Mouse (Mus musculus) midbrain, embryonic 15.5 days (tissue): ENCODE data around the gene Rpl39. TPM values are rescaled to one million over a fixed set of nuclear protein-coding genes. Genes with fewer than 3 reads are reported as not detected.

Experiments
- ATAC-seq: fragments of 200-750 bp; cut with Nextera tagmentation; replicated peaks from 2 replicates; pipeline ENCODE4 v1.8.0; 2017; ENCODE audit warnings: moderate TSS enrichment
- H3K27ac ChIP-seq: fragments of 300-500 bp; sonication (generic); 2 replicates; pipeline ENCODE4 v1.5.1; 2015; ENCODE audit warnings: mild to moderate bottlenecking, inconsistent platforms
- H3K27me3 ChIP-seq: fragments of 300-500 bp; sonication (generic); replicated peaks from 2 replicates; pipeline ENCODE4 v1.6.1; 2015; ENCODE audit warnings: inconsistent platforms
- H3K36me3 ChIP-seq: fragments of 300-500 bp; sonication (generic); replicated peaks from 2 replicates; pipeline ENCODE4 v1.6.1; 2015; ENCODE audit warnings: inconsistent platforms
- H3K4me1 ChIP-seq: fragments of 300-500 bp; sonication (generic); 2 replicates; pipeline ENCODE4 v1.6.1; 2015; ENCODE audit warnings: inconsistent platforms
- H3K4me2 ChIP-seq: fragments of 300-500 bp; sonication (generic); 2 replicates; pipeline ENCODE4 v1.6.1; 2015; ENCODE audit warnings: inconsistent platforms, mild to moderate bottlenecking, moderate library complexity
- H3K4me3 ChIP-seq: fragments of 300-500 bp; sonication (generic); 2 replicates; pipeline ENCODE4 v1.5.1; 2015; ENCODE audit warnings: mild to moderate bottlenecking, inconsistent platforms
- H3K9ac ChIP-seq: fragments of 300-500 bp; sonication (generic); 2 replicates; pipeline ENCODE4 v1.6.1; 2015; ENCODE audit warnings: mild to moderate bottlenecking, inconsistent platforms
- H3K9me3 ChIP-seq: fragments of 300-500 bp; sonication (generic); 2 replicates; pipeline ENCODE4 v1.6.1; 2016; ENCODE audit warnings: inconsistent platforms
- WGBS: fragments of 180-500 bp; shearing (Covaris S2); methylation state at CpG from one replicate; pipeline ENCODE4 v1.1.7; 2015; ENCODE audit warnings: mixed read lengths; 5-methylcytosine and 5-hydroxymethylcytosine counted together
- polyA plus RNA-seq: library from polyadenylated mRNA; unstranded; fragments of >200 nt; fragmentation: Nextera tagmentation; extraction: Ambion mirVana; gene quantifications from 2 replicates; pipeline ENCODE4 v1.2.1, GENCODE M21; 2015

Rpl39 gene
- polyA plus RNA-seq, 1 experiment from 2014 or later = 240 TPM

- peak; percentile 67 for ATAC-seq
- H3K9ac ChIP-seq = 0 out of 2 replicates have a peak overlapping the region, but pooled peaks have one; percentile 1
These were observed 36.0 kb downstream of the Rpl39 start for GRCm38 (mm10) chrX:37048890-37049823.

GRCm38 (mm10) chrX:37048066-37048889 is 36.9 kb downstream of the Rpl39 start, which contains the start of gene Sowahd:
Gene Sowahd, plus strand, starts transcription at chrX:37048845.
- no peaks in the 10 kb centered on the region for H3K36me3 ChIP-seq
- H3K9ac ChIP-seq = 0 out of 2 replicates have a peak within 1 kb of the TSS, but pooled peaks have one; percentile 1
- no peaks in the 10 kb centered on the region for H3K9me3 ChIP-seq
- H3K27me3 ChIP-seq = peaks cover 15% of the 10 kb centered on the region
- peak within 1 kb of the TSS; percentile 75 for H3K4me2 ChIP-seq
- 14% methylated on average over 37 of the region's 38 CpGs for WGBS
- H3K4me3 ChIP-seq = peak within 1 kb of the TSS; percentile 39
- no peak within 1 kb of the TSS for H3K27ac ChIP-seq
- peaks cover 6% of the 10 kb centered on the region; the same call in 1 of the 2 replicates for H3K4me1 ChIP-seq
- ATAC-seq = 0 out of 2 replicates have a peak, but pooled peaks have one; percentile 17

More at GRCm38 (mm10) chrX:37048890-37049823, 36.0 kb downstream of the Rpl39 start:
- H3K27me3 ChIP-seq = peaks cover 15% of the 10 kb centered on the region
- no peaks in the 10 kb centered on the region for H3K9me3 ChIP-seq
- H3K4me2 ChIP-seq = peak overlapping the region; percentile 75
- WGBS = 21% methylated on average over 67 of the region's 70 CpGs
- peaks cover 6% of the 10 kb centered on the region; the same call in 1 of the 2 replicates for H3K4me1 ChIP-seq
- H3K27ac ChIP-seq = no peak overlapping the region
- peak overlapping the region; percentile 39 for H3K4me3 ChIP-seq
- H3K36me3 ChIP-seq = no peaks in the 10 kb centered on the region

GRCm38 (mm10) chrX:37042726-37043125 is 42.5 kb downstream of the Rpl39 start:
- 27% methylated on average over 9 of the region's 9 CpGs for WGBS
- H3K4me3 ChIP-seq = no peak overlapping the region
- H3K9ac ChIP-seq = no peak overlapping the region
- no peaks in the 10 kb centered on the region for H3K9me3 ChIP-seq
- H3K4me1 ChIP-seq = no peaks in the 10 kb centered on the region
- ATAC-seq = no peak
- peaks cover 4% of the 10 kb centered on the region for H3K27me3 ChIP-seq
- H3K27ac ChIP-seq = no peak overlapping the region
- H3K36me3 ChIP-seq = no peaks in the 10 kb centered on the region
- no peak overlapping the region for H3K4me2 ChIP-seq

Other genes with a start within 250 kb of the Rpl39 start
- gene Ube2a, start 211.5 kb downstream of the Rpl39 start, polyA plus RNA-seq = 104 and 110 TPM in 2 replicates
- 17.7 and 18.5 TPM in 2 replicates for gene C330007P06Rik, start 211.3 kb downstream of the Rpl39 start, polyA plus RNA-seq
- gene Nkrf, start 182.5 kb downstream of the Rpl39 start, polyA plus RNA-seq = 16.7 TPM in 2 replicates
- gene Sept6, start 93.6 kb downstream of the Rpl39 start, polyA plus RNA-seq = 76.1 and 77.6 TPM in 2 replicates
- not detected in 2 replicates for gene Sowahd, start 36.6 kb downstream of the Rpl39 start, polyA plus RNA-seq
- 33.0 and 36.2 TPM in 2 replicates for gene Upf3b, start 24.9 kb upstream of the Rpl39 start, polyA plus RNA-seq
- gene Nkap, start 41.4 kb upstream of the Rpl39 start, polyA plus RNA-seq = 25.4 and 26.3 TPM in 2 replicates
- 0.09 and 0.28 TPM in 2 replicates for gene Akap14, start 83.4 kb upstream of the Rpl39 start, polyA plus RNA-seq
- 638 and 672 TPM in 2 replicates for gene Ndufa1, start 105.8 kb upstream of the Rpl39 start, polyA plus RNA-seq
- 18.1 and 19.8 TPM in 2 replicates for gene Rnf113a1, start 105.8 kb upstream of the Rpl39 start, polyA plus RNA-seq
- gene Gm9, start 125.6 kb upstream of the Rpl39 start, polyA plus RNA-seq = not detected in 2 replicates
- not detected in 2 replicates for gene Rhox1, start 136.9 kb upstream of the Rpl39 start, polyA plus RNA-seq
- gene Rhox2a, start 159.6 kb upstream of the Rpl39 start, polyA plus RNA-seq = not detected in 2 replicates
- gene Rhox3a, start 164.5 kb upstream of the Rpl39 start, polyA plus RNA-seq = not detected in 2 replicates
- not detected in 2 replicates for gene Rhox4a, start 179.9 kb upstream of the Rpl39 start, polyA plus RNA-seq